Mouse (Mus musculus) hindbrain, embryonic 13.5 days (tissue): ENCODE results near the gene Ippk. TPM values are rescaled to one million over a fixed set of nuclear protein-coding genes. Genes with fewer than 3 reads are reported as not detected.

Experiments used
- ATAC-seq: fragments of 200-750 bp; cut with Nextera tagmentation; 2 replicates; pipeline ENCODE4 v1.8.0; 2017; ENCODE audit warnings: moderate TSS enrichment; ENCODE audit not compliant: low FRiP score
- H3K27ac ChIP-seq: fragments of 300-500 bp; sonication (generic); 2 replicates; pipeline ENCODE4 v1.5.1; 2015; ENCODE audit warnings: inconsistent platforms, mild to moderate bottlenecking, moderate library complexity
- H3K27me3 ChIP-seq: fragments of 300-500 bp; sonication (generic); 2 replicates; pipeline ENCODE4 v1.6.1; 2015; ENCODE audit warnings: mild to moderate bottlenecking, inconsistent platforms
- H3K36me3 ChIP-seq: fragments of 300-500 bp; sonication (generic); 2 replicates; pipeline ENCODE4 v1.6.1; 2015; ENCODE audit warnings: mild to moderate bottlenecking, inconsistent platforms
- H3K4me1 ChIP-seq: fragments of 300-500 bp; sonication (generic); replicated peaks from 2 replicates; pipeline ENCODE4 v1.6.1; 2015; ENCODE audit warnings: inconsistent platforms
- H3K4me2 ChIP-seq: fragments of 300-500 bp; sonication (generic); 2 replicates; pipeline ENCODE4 v1.6.1; 2015; ENCODE audit warnings: inconsistent platforms, mild to moderate bottlenecking, moderate library complexity
- H3K4me3 ChIP-seq: fragments of 300-500 bp; sonication (generic); 2 replicates; pipeline ENCODE4 v1.5.1; 2015; ENCODE audit warnings: mild to moderate bottlenecking, inconsistent platforms
- H3K9ac ChIP-seq: fragments of 300-500 bp; sonication (generic); 2 replicates; pipeline ENCODE4 v1.6.1; 2015; ENCODE audit warnings: mild to moderate bottlenecking, inconsistent platforms
- H3K9me3 ChIP-seq: fragments of 300-500 bp; sonication (generic); 2 replicates; pipeline ENCODE4 v1.6.1; 2016; ENCODE audit warnings: inconsistent platforms
- whole genome bisulfite sequencing: fragments of 180-500 bp; shearing (Covaris S2); methylation state at CpG from one replicate; pipeline ENCODE4 v1.1.7; 2015; 5-methylcytosine and 5-hydroxymethylcytosine counted together
- polyA plus RNA-seq: library from polyadenylated mRNA; unstranded; fragments of >200 nt; fragmentation: Nextera tagmentation; extraction: Ambion mirVana; gene quantifications from 2 replicates; pipeline ENCODE4 v1.2.1, GENCODE M21; 2015

Gene Ippk
- polyA plus RNA-seq, 1 experiment from 2014 or later: 15.0 TPM

- ATAC-seq: no peak
- no peaks in the 10 kb centered on the region for H3K27me3 ChIP-seq
- peaks cover 70% of the 10 kb centered on the region for H3K36me3 ChIP-seq
- H3K4me2 ChIP-seq: no peak overlapping the region
- H3K27ac ChIP-seq: no peak overlapping the region
- WGBS: 77% methylated on average over 4 of the region's 4 CpGs
- H3K9ac ChIP-seq: no peak overlapping the region
- no peak overlapping the region for H3K4me3 ChIP-seq
- H3K9me3 ChIP-seq: no peaks in the 10 kb centered on the region
- H3K4me1 ChIP-seq: no peaks in the 10 kb centered on the region
These were observed 15.1 kb downstream of the Ippk start for GRCm38 (mm10) chr13:49436170-49436569.

DNA sequence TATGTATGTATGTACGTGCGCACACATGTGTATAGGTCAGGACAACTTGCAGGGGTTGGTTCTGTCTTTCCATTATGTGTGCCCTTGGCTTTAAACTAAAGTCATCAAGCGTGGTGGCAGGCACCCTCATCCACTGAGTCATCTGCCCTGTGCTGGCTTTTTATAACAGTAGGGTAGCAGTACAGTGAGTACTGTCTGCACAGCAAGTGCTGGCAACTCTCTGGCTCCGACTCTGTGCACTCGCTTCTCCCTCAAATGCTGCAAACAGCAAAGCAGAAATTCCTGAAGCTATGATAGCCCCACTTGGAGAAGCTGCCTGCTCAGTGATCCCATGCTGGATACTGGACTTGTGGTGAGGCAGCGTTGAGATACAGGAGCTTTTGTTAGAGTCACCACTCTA lies 23.4 kb downstream of the Ippk start:
- H3K4me3 ChIP-seq: no peak overlapping the region
- no peak overlapping the region for H3K27ac ChIP-seq
- H3K4me2 ChIP-seq: no peak overlapping the region
- H3K27me3 ChIP-seq: no peaks in the 10 kb centered on the region
- no peak for ATAC-seq
- no peak overlapping the region for H3K9ac ChIP-seq
- H3K4me1 ChIP-seq: no peaks in the 10 kb centered on the region
- no peaks in the 10 kb centered on the region for H3K9me3 ChIP-seq
- 96% methylated on average over 6 of the region's 6 CpGs for WGBS
- peaks cover 49% of the 10 kb centered on the region for H3K36me3 ChIP-seq

DNA sequence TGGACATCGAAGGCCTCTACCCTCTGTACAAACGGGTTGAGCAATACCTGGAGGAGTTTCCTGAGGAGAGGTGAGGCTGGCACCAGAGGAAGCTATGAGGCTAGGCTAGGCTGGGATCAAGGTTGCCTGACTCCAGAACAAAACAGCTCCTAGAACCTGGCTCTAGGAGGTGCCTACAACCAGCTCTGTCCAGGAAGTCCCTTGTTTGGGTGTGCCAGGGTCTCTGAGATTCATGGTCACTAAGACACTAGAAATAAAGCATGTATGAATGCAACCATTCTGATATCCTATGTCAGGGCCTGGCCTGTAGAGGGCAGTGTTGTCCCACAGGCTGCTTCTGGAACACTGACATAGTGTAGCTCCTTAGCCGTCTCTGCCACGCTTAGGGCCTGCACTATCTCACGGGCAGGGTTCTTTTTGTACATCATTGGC lies 28.3 kb downstream of the Ippk start:
- no peak overlapping the region for H3K4me3 ChIP-seq
- peaks cover 59% of the 10 kb centered on the region for H3K36me3 ChIP-seq
- H3K27ac ChIP-seq: no peak overlapping the region
- WGBS: 48% methylated on average over 5 of the region's 5 CpGs
- H3K4me1 ChIP-seq: no peaks in the 10 kb centered on the region
- no peaks in the 10 kb centered on the region for H3K27me3 ChIP-seq
- H3K9me3 ChIP-seq: no peaks in the 10 kb centered on the region
- H3K4me2 ChIP-seq: no peak overlapping the region
- peak; percentile 85 for ATAC-seq
- no peak overlapping the region for H3K9ac ChIP-seq

GRCm38 (mm10) chr13:49460276-49460675 lies 39.2 kb downstream of the Ippk start:
- 92% methylated on average over 4 of the region's 4 CpGs for WGBS
- Histone ChIP-seq H3K36me3 (peaks cover 69% of the 10 kb centered on the region), H3K4me1 (no peaks in the 10 kb centered on the region), H3K4me2 (no peak overlapping the region), H3K9ac (no peak overlapping the region), H3K27me3 (no peaks in the 10 kb centered on the region), H3K4me3 (no peak overlapping the region), H3K9me3 (no peaks in the 10 kb centered on the region), H3K27ac (no peak overlapping the region; the same call in 1 of the 2 replicates)
- ATAC-seq: no peak

DNA sequence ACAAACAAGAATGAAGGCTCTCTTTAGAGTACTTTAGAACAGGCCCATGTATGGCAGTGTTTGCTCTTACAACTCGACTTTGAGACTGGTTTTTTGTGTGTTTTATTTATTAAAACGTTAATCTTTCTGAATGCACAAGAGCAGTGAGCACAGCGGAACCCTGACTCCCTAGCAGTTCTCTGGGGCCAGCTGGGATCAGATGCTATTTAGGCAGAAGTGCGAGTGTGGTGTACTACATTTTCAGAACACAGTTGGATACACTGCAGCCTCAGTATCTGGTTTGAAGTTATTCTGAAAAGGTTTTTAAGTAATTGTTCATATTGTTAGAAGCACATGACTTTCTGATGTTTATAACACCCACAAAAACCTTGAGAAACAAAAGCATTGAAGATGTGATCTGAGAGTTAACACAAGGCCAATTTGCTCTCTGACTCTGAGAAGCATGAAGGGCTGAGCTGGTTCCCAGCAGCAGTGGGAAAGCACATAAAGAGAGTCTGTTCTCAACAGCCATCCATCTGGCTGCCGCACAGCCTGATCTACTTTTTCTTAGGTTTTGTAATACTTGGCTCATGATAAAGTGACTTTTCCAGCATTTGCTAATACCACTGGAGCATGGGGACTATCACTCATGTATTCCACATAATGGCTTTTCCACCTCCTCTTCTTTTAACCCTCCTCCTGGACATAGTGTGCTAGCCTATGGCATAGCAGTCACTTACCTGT lies 39.8 kb downstream of the Ippk start:
- ATAC-seq: no peak
- Histone ChIP-seq H3K36me3 (peaks cover 73% of the 10 kb centered on the region), H3K4me2 (no peak overlapping the region), H3K27me3 (no peaks in the 10 kb centered on the region), H3K4me3 (no peak overlapping the region), H3K9me3 (no peaks in the 10 kb centered on the region), H3K9ac (no peak overlapping the region), H3K4me1 (no peaks in the 10 kb centered on the region), H3K27ac (no peak overlapping the region)
- 81% methylated on average over 5 of the region's 5 CpGs for WGBS

GRCm38 (mm10) chr13:49461458-49462132 lies 40.5 kb downstream of the Ippk start:
- Histone ChIP-seq H3K4me2 (no peak overlapping the region), H3K36me3 (peaks cover 73% of the 10 kb centered on the region), H3K9me3 (no peaks in the 10 kb centered on the region), H3K4me3 (no peak overlapping the region), H3K27ac (no peak overlapping the region), H3K4me1 (no peaks in the 10 kb centered on the region), H3K9ac (no peak overlapping the region), H3K27me3 (no peaks in the 10 kb centered on the region)
- no peak for ATAC-seq
- 76% methylated on average over 15 of the region's 15 CpGs for WGBS

- Histone ChIP-seq H3K4me3 (no peak overlapping the region), H3K27me3 (no peaks in the 10 kb centered on the region), H3K4me2 (no peak overlapping the region), H3K4me1 (no peaks in the 10 kb centered on the region; the same call in 1 of the 2 replicates), H3K27ac (no peak overlapping the region), H3K36me3 (peaks cover 69% of the 10 kb centered on the region), H3K9ac (no peak overlapping the region), H3K9me3 (no peaks in the 10 kb centered on the region)
- 99% methylated on average over 2 of the region's 2 CpGs for WGBS
- ATAC-seq: no peak
These were observed 41.9 kb downstream of the Ippk start for GRCm38 (mm10) chr13:49462921-49463320.

DNA sequence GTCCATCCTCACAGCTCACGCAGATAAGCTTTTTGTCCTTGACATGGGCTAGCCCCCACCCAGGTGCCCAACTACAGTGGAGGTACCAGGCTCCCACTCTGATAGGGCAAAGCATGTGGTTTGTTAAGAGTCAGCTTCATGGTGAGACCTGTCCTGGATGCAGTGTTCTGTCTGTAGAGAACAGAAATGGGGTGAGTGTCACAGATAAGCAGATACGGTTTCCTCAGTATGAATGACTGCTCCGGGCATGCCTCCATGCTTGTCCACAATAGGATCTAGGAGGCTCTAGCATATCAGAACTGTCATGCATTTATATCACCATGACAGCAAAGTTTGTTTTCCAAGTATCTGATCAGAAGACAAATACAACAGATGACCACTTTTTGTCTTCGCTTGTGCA lies 44.8 kb downstream of the Ippk start:
- H3K4me3 ChIP-seq: no peak overlapping the region
- peaks cover 47% of the 10 kb centered on the region for H3K36me3 ChIP-seq
- no peaks in the 10 kb centered on the region; the same call in 1 of the 2 replicates for H3K4me1 ChIP-seq
- no peaks in the 10 kb centered on the region for H3K9me3 ChIP-seq
- 95% methylated on average over 4 of the region's 4 CpGs for WGBS
- no peaks in the 10 kb centered on the region for H3K27me3 ChIP-seq
- H3K27ac ChIP-seq: no peak overlapping the region
- H3K9ac ChIP-seq: no peak overlapping the region
- no peak overlapping the region for H3K4me2 ChIP-seq
- no peak for ATAC-seq

GRCm38 (mm10) chr13:49466393-49467075 lies 45.5 kb downstream of the Ippk start:
- H3K4me3 ChIP-seq: no peak overlapping the region
- H3K27me3 ChIP-seq: no peaks in the 10 kb centered on the region
- H3K4me1 ChIP-seq: no peaks in the 10 kb centered on the region; the same call in 1 of the 2 replicates
- H3K4me2 ChIP-seq: no peak overlapping the region
- H3K9ac ChIP-seq: no peak overlapping the region
- 79% methylated on average over 11 of the region's 11 CpGs for whole genome bisulfite sequencing
- no peak for ATAC-seq
- peak overlapping the region; percentile 44; the same call in 1 of the 2 replicates for H3K27ac ChIP-seq
- H3K36me3 ChIP-seq: peaks cover 41% of the 10 kb centered on the region
- no peaks in the 10 kb centered on the region for H3K9me3 ChIP-seq

GRCm38 (mm10) chr13:49467585-49467984 lies 46.5 kb downstream of the Ippk start:
- ATAC-seq: no peak
- 75% methylated on average over 2 of the region's 2 CpGs for WGBS
- H3K27me3 ChIP-seq: no peaks in the 10 kb centered on the region

GRCm38 (mm10) chr13:49469002-49469401 lies 48.0 kb downstream of the Ippk start:
- no peak for ATAC-seq
- no peaks in the 10 kb centered on the region for H3K27me3 ChIP-seq
- no peaks in the 10 kb centered on the region; the same call in 1 of the 2 replicates for H3K4me1 ChIP-seq
- peaks cover 19% of the 10 kb centered on the region for H3K36me3 ChIP-seq
- no peak overlapping the region for H3K4me2 ChIP-seq
- H3K9me3 ChIP-seq: no peaks in the 10 kb centered on the region
- WGBS: 94% methylated on average over 5 of the region's 5 CpGs
- H3K4me3 ChIP-seq: no peak overlapping the region
- no peak overlapping the region for H3K9ac ChIP-seq
- no peak overlapping the region for H3K27ac ChIP-seq

More at GRCm38 (mm10) chr13:49467585-49467984, 46.5 kb downstream of the Ippk start:
- no peak overlapping the region for H3K4me3 ChIP-seq
- no peak overlapping the region for H3K4me2 ChIP-seq
- H3K27ac ChIP-seq: no peak overlapping the region
- H3K9me3 ChIP-seq: no peaks in the 10 kb centered on the region
- H3K4me1 ChIP-seq: no peaks in the 10 kb centered on the region; the same call in 1 of the 2 replicates
- H3K9ac ChIP-seq: no peak overlapping the region
- peaks cover 30% of the 10 kb centered on the region for H3K36me3 ChIP-seq

GRCm38 (mm10) chr13:49470319-49470718 lies 49.3 kb downstream of the Ippk start:
- Histone ChIP-seq H3K9me3 (no peaks in the 10 kb centered on the region), H3K4me2 (no peak overlapping the region), H3K27ac (no peak overlapping the region), H3K4me1 (no peaks in the 10 kb centered on the region; the same call in 1 of the 2 replicates), H3K4me3 (no peak overlapping the region), H3K9ac (no peak overlapping the region), H3K27me3 (no peaks in the 10 kb centered on the region), H3K36me3 (peaks cover 6% of the 10 kb centered on the region; the same call in 1 of the 2 replicates)
- 91% methylated on average over 4 of the region's 4 CpGs for WGBS
- no peak for ATAC-seq
